Mouse (Mus musculus) T-cell, adult 2 months (primary cell): ENCODE results near the gene Sf3b5.
"Not testable (repeated sequence)": the region's sequence is repeated elsewhere in the genome, so short reads cannot be mapped to it uniquely, and the experiment has no call there.

ENCODE experiments used
- DNase-seq: peaks from one replicate; pipeline ENCODE4 v3.0.0; 2022; ENCODE audit warnings: low spot score

The Sf3b5 gene

GRCm38 (mm10) chr10:13007876-13008736 is 3.0 kb downstream of the Sf3b5 start:
- peak; percentile 97 for DNase-seq

- DNase-seq: no peak
Observed at GRCm38 (mm10) chr10:13008737-13009121, 3.6 kb downstream of the Sf3b5 start.

- DNase-seq: no peak
Observed at GRCm38 (mm10) chr10:13014026-13014425, 8.9 kb downstream of the Sf3b5 start.

- peak; percentile 67 for DNase-seq
Observed at GRCm38 (mm10) chr10:13016573-13016972, 11.4 kb downstream of the Sf3b5 start.

- DNase-seq: no peak
Observed at GRCm38 (mm10) chr10:13018510-13018909, 13.4 kb downstream of the Sf3b5 start.

GRCm38 (mm10) chr10:13019026-13019425 is 13.9 kb downstream of the Sf3b5 start:
- DNase-seq: no peak

GRCm38 (mm10) chr10:13022103-13022502 is 17.0 kb downstream of the Sf3b5 start:
- no peak for DNase-seq

- not testable (repeated sequence) for DNase-seq
Observed at GRCm38 (mm10) chr10:13023985-13024384, 18.8 kb downstream of the Sf3b5 start.

GRCm38 (mm10) chr10:13027702-13028101 is 22.6 kb downstream of the Sf3b5 start:
- no peak for DNase-seq

GRCm38 (mm10) chr10:13028215-13028614 is 23.1 kb downstream of the Sf3b5 start:
- no peak for DNase-seq

- DNase-seq: no peak
Observed at GRCm38 (mm10) chr10:13029416-13029815, 24.3 kb downstream of the Sf3b5 start.

- no peak for DNase-seq
Observed at GRCm38 (mm10) chr10:13035270-13035669, 30.1 kb downstream of the Sf3b5 start.

- no peak for DNase-seq
Observed at GRCm38 (mm10) chr10:13039637-13040174, 34.6 kb downstream of the Sf3b5 start.

- DNase-seq: no peak
Observed at GRCm38 (mm10) chr10:13044659-13045058, 39.5 kb downstream of the Sf3b5 start.

GRCm38 (mm10) chr10:13047816-13048215 is 42.7 kb downstream of the Sf3b5 start:
- no peak for DNase-seq

GRCm38 (mm10) chr10:13056863-13057381 is 51.8 kb downstream of the Sf3b5 start:
- peak; percentile 32 for DNase-seq
